Mouse (Mus musculus): ENCODE data around the gene Grid2. TPM values are rescaled to one million over a fixed set of nuclear protein-coding genes. Genes with fewer than 3 reads are reported as not detected.

Grid2 gene
- polyA plus RNA-seq, 1 experiment, result 0.04 TPM

DNA sequence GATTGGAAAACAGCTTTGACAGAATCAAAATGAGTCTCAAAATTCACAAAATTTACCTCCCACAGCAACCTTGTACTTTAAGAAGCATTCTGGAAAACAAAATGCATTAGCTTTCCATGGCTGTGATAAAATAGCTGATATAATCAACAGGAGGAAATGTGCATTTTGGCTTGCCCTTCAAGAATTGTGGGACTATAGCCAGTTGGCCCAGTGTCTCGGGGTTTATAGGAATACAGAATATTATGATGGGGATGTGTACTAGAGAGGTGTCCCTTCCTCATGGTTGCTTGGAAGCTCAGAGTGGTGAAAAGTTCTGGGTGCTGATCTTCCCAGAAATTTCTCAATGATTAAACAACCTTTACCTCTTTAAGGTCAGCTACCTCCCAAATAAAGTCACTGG is 995.4 kb downstream of the Grid2 start:
- 87% methylated on average over 1 of the region's 1 CpGs for WGBS
- TF ChIP-seq CTCF (IDR thresholded peaks at IDR 0.05; ENCODE audit: borderline replicate concordance, control insufficient read depth, extremely low read depth, insufficient read depth, low read length, poor library complexity) (no peak), POLR2A (IDR thresholded peaks at IDR 0.05; ENCODE audit: control insufficient read depth, extremely low read depth, insufficient read depth, low read length, poor library complexity) (no peak)
- Histone ChIP-seq H3K4me3 (ENCODE audit: control insufficient read depth, insufficient read depth, low read length) (no peak overlapping the region), H3K27ac (ENCODE audit: control insufficient read depth, insufficient read depth, low read length) (no peak overlapping the region), H3K4me1 (replicated peaks; ENCODE audit: control insufficient read depth, insufficient read depth, low read length) (no peaks in the 10 kb centered on the region), H3K27me3 (ENCODE audit: control insufficient read depth, insufficient read depth, low read length) (no peaks in the 10 kb centered on the region), H3K36me3 (ENCODE audit: control insufficient read depth, insufficient read depth, low read length) (no peaks in the 10 kb centered on the region)
- no peak for DNase-seq

DNA sequence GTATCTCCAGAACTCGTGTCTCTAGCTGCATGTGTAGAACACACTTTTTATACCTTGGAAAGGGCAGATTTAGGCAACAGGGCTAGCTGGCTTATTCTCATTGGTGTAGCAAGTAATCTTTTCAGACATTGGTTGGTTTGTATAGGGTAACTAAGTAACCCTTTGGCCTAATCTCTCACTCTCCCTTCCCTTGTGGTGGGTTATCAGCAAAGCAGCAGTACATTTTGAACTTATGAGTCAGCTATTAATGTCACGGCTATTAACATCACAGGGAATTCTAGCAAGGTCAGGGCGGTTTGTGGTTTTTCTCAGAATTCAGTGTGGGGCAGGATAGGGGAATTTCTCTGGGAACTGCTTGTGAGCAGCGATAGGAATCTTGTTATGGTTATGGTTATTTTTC is 1007.8 kb downstream of the Grid2 start:
- no peak for DNase-seq
- WGBS, result 83% methylated on average over 4 of the region's 4 CpGs
- Histone ChIP-seq H3K4me3 (ENCODE audit: control insufficient read depth, insufficient read depth, low read length) (no peak overlapping the region), H3K4me1 (replicated peaks; ENCODE audit: control insufficient read depth, insufficient read depth, low read length) (no peaks in the 10 kb centered on the region), H3K27ac (ENCODE audit: control insufficient read depth, insufficient read depth, low read length) (no peak overlapping the region), H3K27me3 (ENCODE audit: control insufficient read depth, insufficient read depth, low read length) (no peaks in the 10 kb centered on the region), H3K36me3 (ENCODE audit: control insufficient read depth, insufficient read depth, low read length) (no peaks in the 10 kb centered on the region)
- TF ChIP-seq CTCF (IDR thresholded peaks at IDR 0.05; ENCODE audit: borderline replicate concordance, control insufficient read depth, extremely low read depth, insufficient read depth, low read length, poor library complexity), result no peak
- no peak for TF ChIP-seq POLR2A (IDR thresholded peaks at IDR 0.05; ENCODE audit: control insufficient read depth, extremely low read depth, insufficient read depth, low read length, poor library complexity)

DNA sequence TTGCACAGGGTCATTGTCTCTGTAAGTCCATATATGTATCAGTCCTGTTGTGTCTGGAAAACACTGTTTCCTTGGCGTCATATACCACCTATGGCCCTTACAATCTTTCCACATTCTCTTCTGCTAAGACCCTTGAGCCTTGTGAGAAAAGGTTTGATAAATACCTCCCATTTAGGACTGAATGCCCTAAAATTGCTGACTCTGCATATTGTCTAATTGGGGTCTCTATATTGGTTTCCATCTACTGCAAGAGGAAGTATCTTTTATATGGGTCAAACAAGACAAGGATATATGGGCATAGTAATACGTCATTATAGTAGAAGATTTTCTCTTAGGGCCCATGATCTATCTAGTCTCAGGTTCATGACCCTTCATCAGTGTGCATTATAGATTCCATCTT is 1008.5 kb downstream of the Grid2 start:
- H3K36me3 ChIP-seq (ENCODE audit: control insufficient read depth, insufficient read depth, low read length), result no peaks in the 10 kb centered on the region
- no peak for DNase-seq
- no peak for TF ChIP-seq POLR2A (IDR thresholded peaks at IDR 0.05; ENCODE audit: control insufficient read depth, extremely low read depth, insufficient read depth, low read length, poor library complexity)
- TF ChIP-seq CTCF (IDR thresholded peaks at IDR 0.05; ENCODE audit: borderline replicate concordance, control insufficient read depth, extremely low read depth, insufficient read depth, low read length, poor library complexity), result no peak
- WGBS, result 94% methylated on average over 2 of the region's 2 CpGs
- no peaks in the 10 kb centered on the region for H3K27me3 ChIP-seq (ENCODE audit: control insufficient read depth, insufficient read depth, low read length)
- H3K4me1 ChIP-seq (replicated peaks; ENCODE audit: control insufficient read depth, insufficient read depth, low read length), result no peaks in the 10 kb centered on the region
- no peak overlapping the region for H3K27ac ChIP-seq (ENCODE audit: control insufficient read depth, insufficient read depth, low read length)
- no peak overlapping the region for H3K4me3 ChIP-seq (ENCODE audit: control insufficient read depth, insufficient read depth, low read length)

DNA sequence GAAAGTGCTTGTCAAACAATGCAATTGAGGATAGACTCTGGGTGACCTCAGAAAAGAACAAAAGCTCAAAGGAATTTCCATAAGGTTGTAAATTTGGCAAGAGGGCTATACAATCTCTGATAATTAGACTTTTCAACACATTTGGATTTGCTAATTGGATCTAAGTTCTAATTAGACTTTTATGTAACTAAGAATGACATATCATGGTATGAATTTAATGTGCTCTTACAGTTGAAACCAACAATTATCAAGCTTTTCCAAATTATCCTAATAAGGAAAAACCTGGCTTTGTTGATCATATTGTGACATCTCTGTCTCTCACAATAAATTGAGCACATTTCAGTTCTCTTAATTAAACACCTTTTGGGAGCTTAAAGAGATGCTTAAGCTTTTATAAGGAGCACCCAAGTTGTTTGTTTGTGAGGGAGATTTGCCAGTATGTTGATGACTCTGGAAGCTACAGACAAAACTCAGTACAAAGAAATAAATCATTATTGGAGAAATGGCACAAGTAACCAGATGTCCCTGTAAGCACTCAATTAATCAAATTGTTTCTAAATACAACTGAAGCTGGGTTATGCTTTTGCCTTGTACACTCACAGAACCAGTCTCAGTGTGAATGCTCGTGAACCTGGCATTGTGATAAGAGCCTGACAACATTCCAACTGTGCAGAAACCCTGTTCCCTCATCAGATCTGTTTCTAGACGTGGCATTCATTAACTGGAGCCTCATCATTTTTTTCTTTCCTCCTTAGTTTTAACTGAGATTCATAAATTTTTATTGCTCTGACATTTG is 1018.8 kb downstream of the Grid2 start:
- WGBS, result 49% methylated on average over 2 of the region's 2 CpGs
- Histone ChIP-seq H3K36me3 (ENCODE audit: control insufficient read depth, insufficient read depth, low read length) (no peaks in the 10 kb centered on the region), H3K27ac (ENCODE audit: control insufficient read depth, insufficient read depth, low read length) (no peak overlapping the region), H3K4me1 (replicated peaks; ENCODE audit: control insufficient read depth, insufficient read depth, low read length) (no peaks in the 10 kb centered on the region), H3K27me3 (ENCODE audit: control insufficient read depth, insufficient read depth, low read length) (no peaks in the 10 kb centered on the region), H3K4me3 (ENCODE audit: control insufficient read depth, insufficient read depth, low read length) (no peak overlapping the region)
- TF ChIP-seq POLR2A (IDR thresholded peaks at IDR 0.05; ENCODE audit: control insufficient read depth, extremely low read depth, insufficient read depth, low read length, poor library complexity), result no peak
- no peak for TF ChIP-seq CTCF (IDR thresholded peaks at IDR 0.05; ENCODE audit: borderline replicate concordance, control insufficient read depth, extremely low read depth, insufficient read depth, low read length, poor library complexity)
- DNase-seq, result no peak

DNA sequence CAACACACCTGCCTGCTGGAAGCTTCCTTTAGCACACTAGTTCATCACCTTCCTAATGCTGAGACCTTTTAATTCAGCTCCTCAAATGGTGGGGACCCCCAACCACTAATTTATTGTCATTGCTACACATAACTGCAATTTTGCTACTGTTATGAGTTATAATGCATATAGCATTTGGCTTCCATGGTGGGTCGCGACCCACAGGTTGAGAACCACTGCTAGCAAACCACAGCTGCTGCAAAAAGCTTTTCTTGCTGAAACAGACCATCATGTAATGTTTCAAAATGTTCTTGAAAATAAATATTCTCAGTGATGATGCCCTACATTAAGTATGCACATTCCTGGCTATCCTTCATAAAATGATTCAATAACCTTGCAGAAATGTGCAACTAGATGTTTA is 1024.3 kb downstream of the Grid2 start:
- DNase-seq, result no peak
- WGBS, result 92% methylated on average over 2 of the region's 2 CpGs
- H3K36me3 ChIP-seq (ENCODE audit: control insufficient read depth, insufficient read depth, low read length), result no peaks in the 10 kb centered on the region
- no peak overlapping the region for H3K4me3 ChIP-seq (ENCODE audit: control insufficient read depth, insufficient read depth, low read length)
- H3K4me1 ChIP-seq (replicated peaks; ENCODE audit: control insufficient read depth, insufficient read depth, low read length), result no peaks in the 10 kb centered on the region
- TF ChIP-seq CTCF (IDR thresholded peaks at IDR 0.05; ENCODE audit: borderline replicate concordance, control insufficient read depth, extremely low read depth, insufficient read depth, low read length, poor library complexity) (no peak), POLR2A (IDR thresholded peaks at IDR 0.05; ENCODE audit: control insufficient read depth, extremely low read depth, insufficient read depth, low read length, poor library complexity) (no peak)
- H3K27ac ChIP-seq (ENCODE audit: control insufficient read depth, insufficient read depth, low read length), result no peak overlapping the region
- H3K27me3 ChIP-seq (ENCODE audit: control insufficient read depth, insufficient read depth, low read length), result no peaks in the 10 kb centered on the region

DNA sequence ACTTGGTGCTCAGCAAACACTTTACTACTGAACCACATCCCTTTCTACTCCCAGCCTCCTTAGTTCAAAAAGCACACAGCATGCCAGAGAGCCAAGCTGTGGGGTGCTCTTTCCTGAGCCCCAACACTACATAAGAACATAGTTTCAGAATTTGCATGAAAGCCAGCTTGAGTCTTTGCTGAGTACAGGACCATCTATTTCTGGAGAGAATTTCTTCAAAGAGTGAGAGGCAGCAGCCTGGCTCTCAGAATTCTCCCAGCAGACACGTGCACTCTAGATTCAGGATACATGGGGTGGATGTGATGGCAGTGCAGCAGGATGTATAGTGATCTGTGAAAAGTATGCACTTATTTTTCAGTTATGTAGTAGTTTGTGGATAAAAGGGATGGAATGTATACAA is 1038.1 kb downstream of the Grid2 start:
- DNase-seq, result no peak
- Histone ChIP-seq H3K4me3 (ENCODE audit: control insufficient read depth, insufficient read depth, low read length) (no peak overlapping the region), H3K4me1 (replicated peaks; ENCODE audit: control insufficient read depth, insufficient read depth, low read length) (no peaks in the 10 kb centered on the region), H3K27ac (ENCODE audit: control insufficient read depth, insufficient read depth, low read length) (no peak overlapping the region), H3K36me3 (ENCODE audit: control insufficient read depth, insufficient read depth, low read length) (no peaks in the 10 kb centered on the region), H3K27me3 (ENCODE audit: control insufficient read depth, insufficient read depth, low read length) (no peaks in the 10 kb centered on the region)
- TF ChIP-seq CTCF (IDR thresholded peaks at IDR 0.05; ENCODE audit: borderline replicate concordance, control insufficient read depth, extremely low read depth, insufficient read depth, low read length, poor library complexity) (no peak), POLR2A (IDR thresholded peaks at IDR 0.05; ENCODE audit: control insufficient read depth, extremely low read depth, insufficient read depth, low read length, poor library complexity) (no peak)
- WGBS, result 82% methylated on average over 1 of the region's 1 CpGs
